Mouse (Mus musculus) limb, embryonic 10.5 days (tissue): ENCODE measurements around the gene Fam205c. TPM values are rescaled to one million over a fixed set of nuclear protein-coding genes. Genes with fewer than 3 reads are reported as not detected.
"Not testable (repeated sequence)": the region's sequence is repeated elsewhere in the genome, so short reads cannot be mapped to it uniquely, and the experiment has no call there.

ENCODE experiments used
- DNase-seq: peaks from one replicate; pipeline ENCODE4 v3.0.0-alpha.2; 2017; ENCODE audit warnings: low spot score
- H3K27ac ChIP-seq: fragments of 300-500 bp; sonication (generic); 2 replicates; pipeline ENCODE4 v1.5.1; 2016; ENCODE audit warnings: mild to moderate bottlenecking
- H3K27me3 ChIP-seq: fragments of 300-500 bp; sonication (generic); 2 replicates; pipeline ENCODE4 v1.6.1; 2016; ENCODE audit warnings: low read depth, mild to moderate bottlenecking; ENCODE audit not compliant: poor library complexity, severe bottlenecking
- H3K36me3 ChIP-seq: fragments of 300-500 bp; sonication (generic); 2 replicates; pipeline ENCODE4 v1.6.1; 2016; ENCODE audit warnings: mild to moderate bottlenecking, moderate library complexity
- H3K4me1 ChIP-seq: fragments of 300-500 bp; sonication (generic); 2 replicates; pipeline ENCODE4 v1.6.1; 2016
- H3K4me3 ChIP-seq: fragments of 300-500 bp; sonication (generic); 2 replicates; pipeline ENCODE4 v1.5.1; 2016; ENCODE audit warnings: mild to moderate bottlenecking, moderate library complexity
- H3K9me3 ChIP-seq: fragments of 300-500 bp; sonication (generic); replicated peaks from 2 replicates; pipeline ENCODE4 v1.6.1; 2016; ENCODE audit warnings: mild to moderate bottlenecking
- WGBS: fragments of 180-500 bp; shearing (Covaris S2); methylation state at CpG from one replicate; pipeline ENCODE4 v1.1.7; 2016; 5-methylcytosine and 5-hydroxymethylcytosine counted together
- polyA plus RNA-seq: library from polyadenylated mRNA; unstranded; fragments of >200 nt; fragmentation: Nextera tagmentation; extraction: Ambion mirVana; gene quantifications from 2 replicates; pipeline ENCODE4 v1.2.1, GENCODE M21; 2016

The Fam205c gene
- polyA plus RNA-seq, 1 experiment from 2014 or later, result 0.10 TPM

DNA sequence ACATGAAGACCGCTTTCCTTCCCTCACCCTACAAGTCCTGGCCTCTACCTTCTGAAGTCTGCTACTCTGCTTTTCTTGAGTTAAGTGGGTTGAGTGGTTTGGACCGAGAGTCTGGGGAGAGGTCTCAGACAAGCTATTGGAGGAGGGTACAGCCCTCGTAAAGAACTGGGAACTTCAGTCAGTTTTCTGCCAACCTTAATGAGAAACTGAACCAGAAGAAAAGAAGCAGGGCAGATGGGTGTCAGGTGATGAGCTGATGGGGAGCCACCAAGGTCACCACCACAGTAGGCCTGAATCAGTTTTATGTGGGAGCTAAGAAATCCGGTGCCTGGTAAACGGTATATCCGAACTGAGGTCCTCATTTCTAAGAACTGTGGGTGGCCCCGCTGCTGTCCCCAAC is 1.9 kb downstream of the Fam205c start:
- DNase-seq, result no peak
- WGBS, result 87% methylated on average over 7 of the region's 7 CpGs
- H3K4me3 ChIP-seq, result no peak overlapping the region
- H3K9me3 ChIP-seq, result no peaks in the 10 kb centered on the region
- no peaks in the 10 kb centered on the region for H3K27me3 ChIP-seq
- no peaks in the 10 kb centered on the region for H3K36me3 ChIP-seq
- H3K4me1 ChIP-seq, result no peaks in the 10 kb centered on the region
- H3K27ac ChIP-seq, result no peak overlapping the region

DNA sequence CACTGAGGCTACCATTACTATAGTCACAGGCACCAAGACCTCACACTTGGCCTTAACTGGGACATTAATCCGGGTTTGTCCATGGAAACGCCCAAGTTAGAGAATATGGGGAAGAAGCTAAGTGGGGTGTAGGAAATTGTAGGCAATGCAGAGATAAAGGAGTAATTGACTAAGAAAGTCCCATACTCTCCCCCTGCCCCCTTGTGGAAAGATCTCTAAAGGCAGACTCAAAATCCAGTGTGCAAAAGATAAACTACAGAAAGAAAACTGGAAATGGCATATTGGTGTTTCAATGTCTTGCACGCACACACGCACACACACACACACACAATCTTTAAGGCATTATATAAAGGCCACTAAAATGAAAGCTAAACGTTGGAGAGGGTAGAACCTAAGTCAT is 3.3 kb downstream of the Fam205c start:
- WGBS, result 83% methylated on average over 5 of the region's 5 CpGs
- no peaks in the 10 kb centered on the region for H3K36me3 ChIP-seq
- no peak overlapping the region for H3K27ac ChIP-seq
- no peak for DNase-seq
- H3K4me1 ChIP-seq, result no peaks in the 10 kb centered on the region
- no peaks in the 10 kb centered on the region for H3K9me3 ChIP-seq
- no peak overlapping the region for H3K4me3 ChIP-seq
- H3K27me3 ChIP-seq, result no peaks in the 10 kb centered on the region

DNA sequence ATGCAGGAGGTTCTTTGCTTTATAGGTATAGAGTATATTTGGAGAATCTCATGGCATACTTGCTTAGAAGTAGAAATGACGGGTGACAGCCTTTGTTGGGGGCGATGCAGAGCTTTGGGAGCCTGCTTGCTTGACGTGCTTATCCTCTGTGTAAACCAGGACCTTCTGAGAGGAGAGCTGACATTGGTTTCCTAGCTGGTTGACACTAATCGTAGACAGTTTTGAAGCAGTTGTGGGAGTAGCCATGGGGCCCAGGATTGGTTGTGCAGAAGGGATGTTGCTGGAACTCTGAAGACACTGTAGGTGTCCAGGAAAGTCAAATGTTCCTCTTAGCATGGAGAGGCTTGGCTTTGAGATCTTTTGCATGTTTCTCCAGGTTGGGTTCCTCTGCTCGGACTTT is 5.8 kb downstream of the Fam205c start:
- H3K27me3 ChIP-seq, result no peaks in the 10 kb centered on the region
- no peak for DNase-seq
- no peak overlapping the region for H3K4me3 ChIP-seq
- no peak overlapping the region for H3K27ac ChIP-seq
- H3K4me1 ChIP-seq, result no peaks in the 10 kb centered on the region
- 90% methylated on average over 5 of the region's 5 CpGs for WGBS
- H3K9me3 ChIP-seq, result no peaks in the 10 kb centered on the region
- no peaks in the 10 kb centered on the region for H3K36me3 ChIP-seq

DNA sequence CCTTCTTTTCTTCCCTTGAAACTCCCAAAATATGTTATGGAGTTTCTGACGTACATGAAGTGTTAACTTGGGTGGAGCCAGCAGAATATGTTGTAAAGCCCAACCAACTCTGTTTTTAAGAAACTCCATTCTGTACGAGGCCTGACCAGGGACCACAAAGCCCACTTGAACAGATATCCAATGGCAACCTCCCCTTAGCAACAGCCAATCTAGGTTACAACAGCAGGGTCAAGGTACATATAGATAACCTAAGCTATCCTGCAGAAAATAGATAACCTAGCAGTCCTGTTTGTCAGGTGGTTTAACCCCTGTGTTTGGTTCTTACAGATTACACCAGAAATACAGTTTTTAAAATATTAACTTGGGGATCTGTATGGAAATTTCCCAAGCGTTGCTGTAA is 6.6 kb downstream of the Fam205c start:
- no peak overlapping the region for H3K4me3 ChIP-seq

DNA sequence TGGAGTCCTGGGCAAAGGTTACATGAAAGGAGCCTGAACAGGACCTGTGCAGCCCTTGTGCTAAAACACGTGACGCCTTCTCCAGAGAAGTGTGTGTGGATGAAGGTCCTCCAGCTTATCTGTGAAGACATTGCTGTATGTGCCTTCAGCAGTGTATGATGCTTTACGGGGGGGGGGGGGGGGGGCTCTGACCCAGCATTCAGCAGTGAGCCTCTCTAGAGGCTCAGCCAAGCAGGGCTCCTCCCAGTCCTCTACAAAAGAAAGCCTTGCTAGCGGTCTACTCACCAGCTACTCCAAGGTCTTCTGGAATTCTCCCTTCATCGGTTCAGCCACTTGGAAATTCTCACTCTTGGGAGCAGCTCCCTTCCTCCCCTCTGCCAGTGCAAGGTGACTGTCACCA is 10.5 kb downstream of the Fam205c start:
- not testable (repeated sequence) for H3K36me3 ChIP-seq, H3K27ac ChIP-seq, DNase-seq, H3K9me3 ChIP-seq, H3K27me3 ChIP-seq, H3K4me1 ChIP-seq, H3K4me3 ChIP-seq
- 87% methylated on average over 5 of the region's 5 CpGs for WGBS

More for the DNA sequence above, 6.6 kb downstream of the Fam205c start:
- H3K27ac ChIP-seq, result no peak overlapping the region
- no peaks in the 10 kb centered on the region for H3K27me3 ChIP-seq
- H3K9me3 ChIP-seq, result no peaks in the 10 kb centered on the region
- H3K36me3 ChIP-seq, result no peaks in the 10 kb centered on the region
- H3K4me1 ChIP-seq, result no peaks in the 10 kb centered on the region
- no peak for DNase-seq
- 82% methylated on average over 3 of the region's 3 CpGs for WGBS

DNA sequence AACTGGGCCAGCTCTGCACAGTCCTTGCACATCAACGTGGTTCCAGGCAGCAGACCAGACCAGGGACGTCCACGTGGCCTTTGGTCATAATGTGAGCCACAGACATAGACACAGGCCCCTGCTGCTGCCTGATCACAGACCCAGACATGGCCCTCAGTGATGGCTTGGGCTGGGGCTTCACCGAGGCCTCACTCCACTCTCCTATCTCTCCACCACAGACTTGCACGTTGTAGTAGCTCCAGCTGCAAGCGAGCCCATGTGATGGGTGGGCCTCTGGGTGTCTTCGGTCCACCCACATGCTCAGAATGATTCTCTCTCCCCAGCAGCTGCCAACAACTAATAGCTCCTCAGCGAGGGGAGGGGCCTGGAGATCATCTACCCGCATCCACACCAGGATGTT is 13.6 kb downstream of the Fam205c start:
- not testable (repeated sequence) for H3K27me3 ChIP-seq, DNase-seq, H3K4me3 ChIP-seq, H3K4me1 ChIP-seq, H3K27ac ChIP-seq, H3K9me3 ChIP-seq, H3K36me3 ChIP-seq
- WGBS, result 84% methylated on average over 9 of the region's 9 CpGs

DNA sequence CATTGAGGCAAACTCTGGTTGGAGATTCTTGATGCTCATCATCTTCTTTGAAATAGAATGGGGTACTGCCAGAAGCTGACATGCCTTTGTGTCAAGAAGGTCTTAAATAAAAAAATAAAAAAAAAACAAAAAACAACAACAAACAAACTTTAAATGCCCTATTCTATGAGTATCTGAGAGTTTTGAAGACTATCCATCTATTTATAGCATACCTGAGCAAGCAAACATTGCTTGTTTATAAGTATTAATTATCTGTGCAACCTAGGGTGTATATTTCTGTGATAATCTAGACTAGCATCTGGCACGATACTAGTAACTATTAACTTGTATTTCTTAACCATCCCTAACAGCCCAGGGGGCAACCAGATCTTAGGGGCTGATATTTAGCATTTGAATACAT is 17.4 kb downstream of the Fam205c start, which contains the start of gene Gm12394:
Gm12394 (minus strand) TSS at position 101 of the 400 bp plus-strand sequence.
- not testable (repeated sequence) for H3K4me1 ChIP-seq, H3K9me3 ChIP-seq, DNase-seq, H3K4me3 ChIP-seq, H3K36me3 ChIP-seq, H3K27ac ChIP-seq, H3K27me3 ChIP-seq
- 82% methylated on average over 1 of the region's 1 CpGs for WGBS

DNA sequence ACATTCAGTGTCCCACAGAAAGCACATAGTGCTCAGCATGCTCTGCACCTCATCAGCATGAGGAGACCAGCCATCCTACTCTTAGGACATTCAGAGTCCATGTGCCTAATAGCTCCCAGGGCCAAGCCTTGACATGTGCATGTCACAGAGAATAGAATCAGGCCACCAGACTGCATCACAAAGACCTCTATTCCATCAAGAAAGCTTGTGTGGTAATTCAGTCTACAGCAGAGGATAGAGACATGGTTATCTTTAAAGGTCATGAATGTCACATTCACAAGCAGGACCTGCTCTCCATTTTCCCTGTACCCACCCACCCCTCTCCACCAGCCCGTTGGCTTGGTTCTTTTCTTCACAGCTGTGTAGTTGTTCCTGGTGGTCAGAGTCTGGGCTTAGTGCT is 20.2 kb downstream of the Fam205c start, which contains the start of gene Fam205a1:
Fam205a1 (minus strand) TSS at position 101 of the 400 bp plus-strand sequence.
- WGBS, result 100% methylated on average over 1 of the region's 1 CpGs

More for the DNA sequence above, 20.2 kb downstream of the Fam205c start, which contains the start of gene Fam205a1:
- not testable (repeated sequence) for DNase-seq, H3K27me3 ChIP-seq, H3K4me3 ChIP-seq, H3K4me1 ChIP-seq, H3K9me3 ChIP-seq, H3K27ac ChIP-seq, H3K36me3 ChIP-seq

Other genes starting within 250 kb of the Fam205c start
- not detected in 2 replicates for gene Gm2564, start 244.5 kb downstream of the Fam205c start, polyA plus RNA-seq
- gene Ccl27b, start 219.0 kb downstream of the Fam205c start, polyA plus RNA-seq, result not detected in 2 replicates
- not detected in 2 replicates for gene Il11ra2, start 212.3 kb downstream of the Fam205c start, polyA plus RNA-seq
- gene 4930578G10Rik, start 138.7 kb downstream of the Fam205c start, polyA plus RNA-seq, result not detected in 2 replicates
- not detected in 2 replicates for gene Ccl19, start 117.7 kb downstream of the Fam205c start, polyA plus RNA-seq
- not detected in 2 replicates for gene Ccl21a, start 100.2 kb downstream of the Fam205c start, polyA plus RNA-seq
- not detected in 2 replicates for gene Fam205a1, start 20.3 kb downstream of the Fam205c start, polyA plus RNA-seq
- gene Gm12394, start 17.5 kb downstream of the Fam205c start, polyA plus RNA-seq, result 0.06 TPM in 1 of 2 replicates, not detected in the other
- gene Phf24, start 42.4 kb upstream of the Fam205c start, polyA plus RNA-seq, result 0.16 TPM in 1 of 2 replicates, not detected in the other
- gene Dnajb5, start 75.6 kb upstream of the Fam205c start, polyA plus RNA-seq, result 7.0 and 8.8 TPM in 2 replicates
- 0.51 and 0.87 TPM in 2 replicates for gene 1700022I11Rik, start 95.4 kb upstream of the Fam205c start, polyA plus RNA-seq
- gene Vcp, start 126.3 kb upstream of the Fam205c start, polyA plus RNA-seq, result 650 and 691 TPM in 2 replicates
- 25.5 and 26.8 TPM in 2 replicates for gene Fancg, start 136.3 kb upstream of the Fam205c start, polyA plus RNA-seq
- gene Pigo, start 151.6 kb upstream of the Fam205c start, polyA plus RNA-seq, result 21.7 and 27.5 TPM in 2 replicates
- 484 and 538 TPM in 2 replicates for gene Stoml2, start 157.5 kb upstream of the Fam205c start, polyA plus RNA-seq
- 6.6 and 8.5 TPM in 2 replicates for gene Fam214b, start 172.0 kb upstream of the Fam205c start, polyA plus RNA-seq
- gene Unc13b, start 184.7 kb upstream of the Fam205c start, polyA plus RNA-seq, result 0.92 and 2.1 TPM in 2 replicates